Mouse (Mus musculus) embryonic facial prominence, embryonic 11.5 days (tissue): ENCODE results near the gene Itgb1bp1. TPM values are rescaled to one million over a fixed set of nuclear protein-coding genes. Genes with fewer than 3 reads are reported as not detected.

ENCODE experiments used
- ATAC-seq: fragments of 200-750 bp; cut with Nextera tagmentation; replicated peaks from 2 replicates; pipeline ENCODE4 v1.8.0; 2017; ENCODE audit warnings: low read depth; ENCODE audit not compliant: insufficient number of reproducible peaks, low FRiP score, low TSS enrichment
- DNase-seq: peaks from one replicate; pipeline ENCODE4 v3.0.0-alpha.2; 2015; ENCODE audit warnings: low spot score
- H3K27ac ChIP-seq: fragments of 300-500 bp; sonication (generic); replicated peaks from 2 replicates; pipeline ENCODE4 v1.5.1; 2014; ENCODE audit warnings: mild to moderate bottlenecking, low read depth, low read length, control low read depth
- H3K27me3 ChIP-seq: fragments of 300-500 bp; sonication (generic); 2 replicates; pipeline ENCODE4 v1.6.1; 2014; ENCODE audit warnings: mild to moderate bottlenecking, low read length, moderate library complexity, mixed read lengths; ENCODE audit not compliant: control insufficient read depth, insufficient read depth
- H3K36me3 ChIP-seq: fragments of 300-500 bp; sonication (generic); replicated peaks from 2 replicates; pipeline ENCODE4 v1.6.1; 2014; ENCODE audit warnings: low read depth, mild to moderate bottlenecking, low read length, moderate library complexity, mixed read lengths; ENCODE audit not compliant: control insufficient read depth, insufficient read depth
- H3K4me1 ChIP-seq: fragments of 300-500 bp; sonication (generic); 2 replicates; pipeline ENCODE4 v1.6.1; 2014; ENCODE audit warnings: low read length, mixed read lengths; ENCODE audit not compliant: control insufficient read depth, insufficient read depth
- H3K4me2 ChIP-seq: fragments of 300-500 bp; sonication (generic); 2 replicates; pipeline ENCODE4 v1.6.1; 2014; ENCODE audit warnings: low read depth, mild to moderate bottlenecking, control low read depth, low read length, moderate library complexity
- H3K4me3 ChIP-seq: fragments of 300-500 bp; sonication (generic); 2 replicates; pipeline ENCODE4 v1.5.1; 2014; ENCODE audit warnings: low read depth, low read length, control low read depth
- H3K9ac ChIP-seq: fragments of 300-500 bp; sonication (generic); replicated peaks from 2 replicates; pipeline ENCODE4 v1.6.1; 2014; ENCODE audit warnings: mild to moderate bottlenecking, control low read depth, low read length
- H3K9me3 ChIP-seq: fragments of 300-500 bp; sonication (generic); replicated peaks from 2 replicates; pipeline ENCODE4 v1.6.1; 2016; ENCODE audit warnings: mild to moderate bottlenecking, low read length, inconsistent platforms, mixed read lengths; ENCODE audit not compliant: control insufficient read depth
- WGBS: fragments of 180-500 bp; shearing (Covaris S2); extraction: QIAGEN DNeasy Blood & Tissue Kit; methylation state at CpG from one replicate; pipeline ENCODE4 v1.1.7; 2014; 5-methylcytosine and 5-hydroxymethylcytosine counted together
- polyA plus RNA-seq: library from polyadenylated mRNA; unstranded; fragments of >200 nt; fragmentation: Nextera tagmentation; extraction: Ambion mirVana; gene quantifications from 2 replicates; pipeline ENCODE4 v1.2.1, GENCODE M21; 2014

Gene Itgb1bp1
- polyA plus RNA-seq, 1 experiment from 2014 or later = 49.5 TPM

GRCm38 (mm10) chr12:21289651-21290050 lies 3.6 kb upstream of the Itgb1bp1 start:
- 89% methylated on average over 6 of the region's 6 CpGs for WGBS
- Histone ChIP-seq H3K9ac (no peak overlapping the region), H3K9me3 (no peaks in the 10 kb centered on the region), H3K4me3 (no peak overlapping the region), H3K27me3 (no peaks in the 10 kb centered on the region), H3K4me1 (no peaks in the 10 kb centered on the region), H3K36me3 (no peaks in the 10 kb centered on the region; the same call in 1 of the 2 replicates), H3K27ac (no peak overlapping the region), H3K4me2 (no peak overlapping the region)
- ATAC-seq = no peak
- no peak for DNase-seq

- no peak overlapping the region for H3K4me3 ChIP-seq
- no peak overlapping the region for H3K9ac ChIP-seq
- H3K9me3 ChIP-seq = no peaks in the 10 kb centered on the region
- 96% methylated on average over 3 of the region's 3 CpGs for WGBS
- ATAC-seq (no peak), DNase-seq (no peak)
- H3K4me2 ChIP-seq = no peak overlapping the region
- no peak overlapping the region for H3K27ac ChIP-seq
- H3K4me1 ChIP-seq = no peaks in the 10 kb centered on the region
- no peaks in the 10 kb centered on the region for H3K27me3 ChIP-seq
- no peaks in the 10 kb centered on the region; the same call in 1 of the 2 replicates for H3K36me3 ChIP-seq
Observed at GRCm38 (mm10) chr12:21288716-21289395, 2.8 kb upstream of the Itgb1bp1 start.

GRCm38 (mm10) chr12:21286712-21287650 lies 897 bp upstream of the Itgb1bp1 start:
- no peaks in the 10 kb centered on the region for H3K27me3 ChIP-seq
- no peaks in the 10 kb centered on the region for H3K9me3 ChIP-seq
- H3K27ac ChIP-seq = peak overlapping the region; percentile 57
- H3K4me3 ChIP-seq = peak overlapping the region; percentile 61
- WGBS = 37% methylated on average over 18 of the region's 18 CpGs
- DNase-seq (peak; percentile 21), ATAC-seq (no peak)
- H3K4me2 ChIP-seq = peak overlapping the region; percentile 47
- no peaks in the 10 kb centered on the region for H3K36me3 ChIP-seq
- no peaks in the 10 kb centered on the region for H3K4me1 ChIP-seq
- H3K9ac ChIP-seq = peak overlapping the region; percentile 73

- H3K4me1 ChIP-seq = no peaks in the 10 kb centered on the region
- peak overlapping the region; percentile 47 for H3K4me2 ChIP-seq
- peak overlapping the region; percentile 61 for H3K4me3 ChIP-seq
- no peak overlapping the region; the same call in 1 of the 2 replicates for H3K27ac ChIP-seq
- no peaks in the 10 kb centered on the region for H3K9me3 ChIP-seq
- no peaks in the 10 kb centered on the region for H3K27me3 ChIP-seq
- peak; percentile 98 for ATAC-seq
- WGBS = 0% methylated on average over 45 of the region's 47 CpGs
- DNase-seq = peak; percentile 49
- H3K36me3 ChIP-seq = no peaks in the 10 kb centered on the region
- H3K9ac ChIP-seq = peak overlapping the region; percentile 81
Observed at GRCm38 (mm10) chr12:21285508-21286242, 409 bp downstream of the Itgb1bp1 start.

GRCm38 (mm10) chr12:21284761-21285441 lies 1.2 kb downstream of the Itgb1bp1 start, which contains the start of gene Cpsf3:
Gene Cpsf3, plus strand, starts transcription at chr12:21285391.
- Histone ChIP-seq H3K4me3 (peak within 1 kb of the TSS; percentile 61), H3K9me3 (no peaks in the 10 kb centered on the region), H3K36me3 (no peaks in the 10 kb centered on the region), H3K4me2 (peak within 1 kb of the TSS; percentile 47), H3K9ac (peak within 1 kb of the TSS; percentile 81), H3K4me1 (no peaks in the 10 kb centered on the region), H3K27ac (peak within 1 kb of the TSS; percentile 57; the same call in 1 of the 2 replicates), H3K27me3 (no peaks in the 10 kb centered on the region)
- no peak for ATAC-seq
- no peak for DNase-seq
- 57% methylated on average over 11 of the region's 11 CpGs for WGBS

- no peaks in the 10 kb centered on the region for H3K36me3 ChIP-seq
- WGBS = 89% methylated on average over 1 of the region's 1 CpGs
Observed at GRCm38 (mm10) chr12:21277352-21277864, 8.7 kb downstream of the Itgb1bp1 start.

GRCm38 (mm10) chr12:21274446-21274845 lies 11.6 kb downstream of the Itgb1bp1 start:
- no peak overlapping the region for H3K4me3 ChIP-seq
- H3K9ac ChIP-seq = no peak overlapping the region
- no peak for ATAC-seq
- no peaks in the 10 kb centered on the region for H3K4me1 ChIP-seq
- H3K27me3 ChIP-seq = no peaks in the 10 kb centered on the region
- H3K4me2 ChIP-seq = no peak overlapping the region
- no peaks in the 10 kb centered on the region for H3K9me3 ChIP-seq
- H3K27ac ChIP-seq = no peak overlapping the region
- no peak for DNase-seq
- peaks cover 15% of the 10 kb centered on the region for H3K36me3 ChIP-seq
- 83% methylated on average over 7 of the region's 7 CpGs for WGBS

More at GRCm38 (mm10) chr12:21277352-21277864, 8.7 kb downstream of the Itgb1bp1 start:
- DNase-seq (no peak), ATAC-seq (no peak)
- Histone ChIP-seq H3K27ac (no peak overlapping the region), H3K4me3 (no peak overlapping the region), H3K9ac (no peak overlapping the region), H3K4me2 (no peak overlapping the region), H3K9me3 (no peaks in the 10 kb centered on the region), H3K27me3 (no peaks in the 10 kb centered on the region), H3K4me1 (no peaks in the 10 kb centered on the region)
